Mouse (Mus musculus) liver, postnatal 0 days (tissue): ENCODE data around the gene Gm37240.

ENCODE experiments used
- CTCF ChIP-seq: sonication (generic); IDR thresholded peaks from 2 replicates; pipeline ENCODE4 v1.5.1; 2016; ENCODE audit warnings: antibody characterized with exemption, low read depth
- EP300 ChIP-seq: IDR thresholded peaks from 2 replicates; pipeline ENCODE4 v1.6.1; 2016; ENCODE audit warnings: antibody characterized with exemption, low read depth, mild to moderate bottlenecking

DNA sequence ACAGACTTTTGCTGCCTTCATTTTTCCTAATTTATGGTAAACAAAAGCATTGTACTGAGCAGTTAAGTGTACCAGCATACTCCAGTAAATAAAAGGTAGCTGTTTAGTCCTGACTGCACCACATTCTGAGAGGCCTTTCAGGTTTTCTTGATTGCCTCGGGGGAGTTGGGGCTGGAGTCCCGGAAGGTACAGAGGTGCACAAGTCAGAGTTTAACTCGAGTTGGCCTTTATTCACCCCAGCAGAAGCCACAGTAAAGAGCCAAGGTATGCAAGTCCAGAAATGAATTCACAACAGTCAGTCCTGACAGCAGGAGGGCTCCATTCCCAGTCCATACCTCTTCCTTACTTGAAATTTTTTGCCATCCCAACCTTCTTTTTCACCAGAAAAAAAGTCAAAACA is 148.7 kb downstream of the Gm37240 start:
- TF ChIP-seq CTCF (no peak), EP300 (no peak)
